In the genomic region with DNA sequence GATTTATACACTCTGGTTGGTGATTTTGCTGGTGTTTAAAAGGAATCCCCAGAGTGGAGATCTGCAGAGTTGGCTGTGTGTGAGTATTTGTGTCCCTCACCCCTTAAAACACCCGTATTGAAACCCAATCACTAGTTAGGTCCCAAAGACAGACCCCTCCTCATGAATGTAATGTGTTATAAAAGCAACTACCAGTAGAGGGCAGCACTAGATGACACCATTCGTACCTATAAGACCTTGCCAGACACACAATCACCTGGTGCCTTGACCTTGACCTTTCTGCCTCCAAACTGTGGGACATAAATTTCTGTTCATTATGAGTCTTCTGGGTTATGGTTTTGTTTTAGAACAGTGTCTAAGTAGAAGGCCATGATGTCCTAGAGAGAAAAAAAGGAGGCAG, we compare ENCODE assay signal across 11 mouse cellular contexts.
DNase-seq lines count a peak whose midpoint lies in the region; ATAC-seq and TF ChIP-seq lines count a peak whose summit lies in the region.
"Had no signal": no experiment of that assay in that cellular context is flagged by ENCODE, and none has a peak within 500 bp of the region (broad histone marks: within the 10 kb centered on the region; RNA-seq: fewer than 3 reads in every experiment).

No protein-coding gene starts in this region.

- no peaks in the 10 kb centered on the region for H3K27me3 ChIP-seq in forebrain, embryonic 14.5 days (replicated peaks; ENCODE audit: control insufficient read depth, insufficient read depth, low read length)
- H3K27me3 ChIP-seq in forebrain, embryonic 12.5 days = 0 out of 2 replicates have a peak, but pooled peaks cover 5% of the 10 kb centered on the region
- no peaks in the 10 kb centered on the region for H3K27me3 ChIP-seq in liver, embryonic 14.5 days (ENCODE audit: control insufficient read depth, insufficient read depth, low read length)
- no peaks in the 10 kb centered on the region for H3K27me3 ChIP-seq in liver, embryonic 11.5 days (replicated peaks; ENCODE audit: control insufficient read depth, insufficient read depth, low read length)
- H3K27me3 ChIP-seq: forebrain, embryonic 13.5 days had no signal

- ATAC-seq in forebrain, embryonic 14.5 days = no peak
- ATAC-seq in forebrain, embryonic 12.5 days (ENCODE audit: low FRiP score) = no peak
- no peak for ATAC-seq in liver, embryonic 14.5 days (ENCODE audit: insufficient read depth)
- no peak for ATAC-seq in liver, embryonic 11.5 days (replicated peaks; ENCODE audit: low FRiP score)

- no peak overlapping the region for H3K4me3 ChIP-seq in forebrain, embryonic 14.5 days (ENCODE audit: low read depth, low read length)
- H3K4me3 ChIP-seq in forebrain, embryonic 12.5 days (replicated peaks) = no peak overlapping the region
- no peak overlapping the region for H3K4me3 ChIP-seq in liver, embryonic 14.5 days (ENCODE audit: insufficient read depth in 1 of 2, low read depth in 2 of 2, low read length in 2 of 2)
- no peak overlapping the region for H3K4me3 ChIP-seq in liver, embryonic 11.5 days (ENCODE audit: low read depth, low read length)
- H3K4me3 ChIP-seq: forebrain, embryonic 13.5 days had no signal

- no peak overlapping the region for H3K4me2 ChIP-seq in forebrain, embryonic 14.5 days (ENCODE audit: low read length)
- H3K4me2 ChIP-seq in forebrain, embryonic 12.5 days = no peak overlapping the region
- no peak overlapping the region for H3K4me2 ChIP-seq in liver, embryonic 14.5 days (ENCODE audit: low read depth)
- no peak overlapping the region for H3K4me2 ChIP-seq in liver, embryonic 11.5 days
- H3K4me2 ChIP-seq: forebrain, embryonic 13.5 days had no signal

- DNase-seq in forebrain, embryonic 14.5 days (ENCODE audit: low spot score) = peak; percentile 43
- no peak for DNase-seq in liver, embryonic 14.5 days (ENCODE audit: low read depth in 3 of 3, low spot score in 3 of 3)
- no peak for DNase-seq in liver, embryonic 11.5 days (ENCODE audit: low spot score)
- peak; percentile 30 for DNase-seq in NIH3T3 (ENCODE audit: low read depth)
- DNase-seq in induced T-regulatory cell, adult 2 months (ENCODE audit: low read depth) = peak; percentile 62
- DNase-seq in left cerebral cortex, postnatal 36 days (ENCODE audit: low spot score in 2 of 2) = no peak
- DNase-seq in left cerebral cortex, postnatal 10 days (ENCODE audit: extremely low spot score in 1 of 2, low spot score in 2 of 2) = no peak
- DNase-seq: adrenal gland, postnatal 36 days; cerebellum, postnatal 36 days had no signal

- H3K27ac ChIP-seq in forebrain, embryonic 14.5 days (ENCODE audit: low read depth, low read length) = no peak overlapping the region
- H3K27ac ChIP-seq in forebrain, embryonic 12.5 days = no peak overlapping the region
- no peak overlapping the region for H3K27ac ChIP-seq in liver, embryonic 14.5 days
- no peak overlapping the region for H3K27ac ChIP-seq in liver, embryonic 11.5 days (ENCODE audit: low read depth, low read length)
- H3K27ac ChIP-seq: forebrain, embryonic 13.5 days had no signal

- no peak overlapping the region for H3K9ac ChIP-seq in forebrain, embryonic 14.5 days (ENCODE audit: low read length)
- no peak overlapping the region for H3K9ac ChIP-seq in forebrain, embryonic 12.5 days
- no peak overlapping the region for H3K9ac ChIP-seq in liver, embryonic 14.5 days (replicated peaks)
- H3K9ac ChIP-seq in liver, embryonic 11.5 days (ENCODE audit: low read depth, low read length) = no peak overlapping the region
- H3K9ac ChIP-seq: forebrain, embryonic 13.5 days had no signal

- H3K4me1 ChIP-seq in forebrain, embryonic 14.5 days (ENCODE audit: control insufficient read depth, insufficient read depth, low read length) = peaks cover 13% of the 10 kb centered on the region
- peaks cover 34% of the 10 kb centered on the region for H3K4me1 ChIP-seq in forebrain, embryonic 12.5 days
- H3K4me1 ChIP-seq in liver, embryonic 14.5 days (replicated peaks; ENCODE audit: control insufficient read depth in 2 of 2, insufficient read depth in 2 of 2, low read length in 1 of 2) = peaks cover 0 to 16% of the 10 kb centered on the region in 2 experiments; a peak in 2 of 4 replicates
- H3K4me1 ChIP-seq in liver, embryonic 11.5 days (replicated peaks; ENCODE audit: control insufficient read depth, insufficient read depth, low read length) = peaks cover 6% of the 10 kb centered on the region; the same call in 1 of the 2 replicates

- no peak for TF ChIP-seq EP300 in liver, embryonic 14.5 days (IDR thresholded peaks at IDR 0.05; ENCODE audit: low read depth)

- 42% methylated on average over 2 of the region's 2 CpGs for WGBS in forebrain, embryonic 14.5 days
- WGBS in forebrain, embryonic 12.5 days = 27% methylated on average over 2 of the region's 2 CpGs
- 22% methylated on average over 2 of the region's 2 CpGs for WGBS in liver, embryonic 14.5 days (ENCODE audit: insufficient replicate concordance)
- 29% methylated on average over 2 of the region's 2 CpGs for WGBS in liver, embryonic 11.5 days

- TF ChIP-seq CTCF in liver, embryonic 14.5 days (IDR thresholded peaks at IDR 0.05; ENCODE audit: low read depth) = peak; percentile 48

- H3K9me3 ChIP-seq in forebrain, embryonic 14.5 days (replicated peaks; ENCODE audit: control insufficient read depth, low read length) = no peaks in the 10 kb centered on the region
- H3K9me3 ChIP-seq in forebrain, embryonic 12.5 days = no peaks in the 10 kb centered on the region
- no peaks in the 10 kb centered on the region for H3K9me3 ChIP-seq in liver, embryonic 14.5 days (ENCODE audit: control insufficient read depth, low read length)
- H3K9me3 ChIP-seq in liver, embryonic 11.5 days (ENCODE audit: control insufficient read depth, low read length) = no peaks in the 10 kb centered on the region
- H3K9me3 ChIP-seq: forebrain, embryonic 13.5 days had no signal

- intact Hi-C loops in left cerebral cortex, postnatal 36 days (cut with DNase I) = no loop called here
- intact Hi-C loops in left cerebral cortex, postnatal 10 days (cut with DNase I) = loop anchor here (5.0 to 10.0 kb wide), 2 partner anchors 103 to 484 kb away; no protein-coding TSS in a partner anchor

- no peaks in the 10 kb centered on the region for H3K36me3 ChIP-seq in forebrain, embryonic 14.5 days (ENCODE audit: control insufficient read depth, insufficient read depth, low read length)
- no peaks in the 10 kb centered on the region for H3K36me3 ChIP-seq in forebrain, embryonic 12.5 days (replicated peaks)
- H3K36me3 ChIP-seq in liver, embryonic 14.5 days (replicated peaks; ENCODE audit: control insufficient read depth, insufficient read depth, low read depth) = no peaks in the 10 kb centered on the region
- H3K36me3 ChIP-seq in liver, embryonic 11.5 days (ENCODE audit: control insufficient read depth, insufficient read depth, low read length) = no peaks in the 10 kb centered on the region

Comparison
In these comparisons a context has a peak if more than half of its experiments do, and no peak if none do; other contexts are left out.
1. DNase-seq: peak in forebrain, embryonic 14.5 days (single experiment), NIH3T3 (single experiment) and induced T-regulatory cell, adult 2 months (single experiment); none in liver, embryonic 14.5 days (0 of 3), liver, embryonic 11.5 days (single experiment), left cerebral cortex, postnatal 36 days (0 of 2) and left cerebral cortex, postnatal 10 days (0 of 2).